Mouse (Mus musculus) C2C12 (cell line): Measurements from ENCODE around the gene Brd1.

Experiments
- CEBPB ChIP-seq: IDR thresholded peaks from one replicate; pipeline ENCODE4 v1.6.1; 2011; ENCODE audit warnings: low read depth, mild to moderate bottlenecking, control low read depth, moderate library complexity
- CTCF ChIP-seq: IDR thresholded peaks from one replicate; pipeline ENCODE4 v1.5.1; 2011; ENCODE audit not compliant: control insufficient read depth, insufficient read depth, insufficient read length
- FOSL1 ChIP-seq: IDR thresholded peaks from one replicate; pipeline ENCODE4 v1.8.0; 2011; ENCODE audit warnings: mild to moderate bottlenecking, low read length; ENCODE audit not compliant: poor library complexity, insufficient read depth, severe bottlenecking
- MAX ChIP-seq: IDR thresholded peaks from one replicate; pipeline ENCODE4 v1.6.1; 2011; ENCODE audit warnings: mild to moderate bottlenecking, control low read depth
- USF1 ChIP-seq: IDR thresholded peaks from one replicate; pipeline ENCODE4 v1.6.1; 2011; ENCODE audit warnings: low read depth, mild to moderate bottlenecking, control low read depth, moderate library complexity

GRCm38 (mm10) chr15:88702501-88702900 is 31.5 kb downstream of the Brd1 start:
- no peak for TF ChIP-seq MAX
- no peak for TF ChIP-seq CTCF
- no peak for TF ChIP-seq CEBPB
- TF ChIP-seq USF1, result no peak
- no peak for TF ChIP-seq FOSL1
